Mouse (Mus musculus) c-Kit-positive CD71-positive TER-119-negative erythroid progenitor cells, embryonic 14.5 days (primary cell): Measurements from ENCODE around the gene Dclk2.

Source experiments
- DNase-seq: peaks from one replicate; pipeline ENCODE4 v3.0.0-alpha.2; 2013; ENCODE audit warnings: low read depth

The Dclk2 gene

DNA sequence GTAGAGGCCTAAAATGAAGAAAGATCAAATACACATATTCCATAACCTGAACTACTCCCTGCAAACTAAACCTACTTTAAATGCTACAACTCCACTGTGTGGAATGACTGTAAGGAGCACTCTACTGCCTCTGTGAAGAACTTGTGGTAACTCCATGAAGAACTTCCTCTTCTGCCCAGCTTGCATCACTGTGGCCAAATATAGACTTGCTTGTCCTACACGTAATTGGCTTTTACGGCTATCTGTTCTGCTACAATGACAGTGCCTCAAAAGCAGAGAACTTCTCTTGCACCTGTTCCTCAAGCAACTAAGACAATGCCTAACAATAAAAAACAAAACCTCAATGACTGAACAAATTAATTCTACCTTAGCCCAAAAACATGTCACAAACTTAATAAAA lies 26.2 kb downstream of the Dclk2 start:
- no peak for DNase-seq

- no peak for DNase-seq
These were observed 33.1 kb downstream of the Dclk2 start for GRCm38 (mm10) chr3:86887512-86887911.

DNA sequence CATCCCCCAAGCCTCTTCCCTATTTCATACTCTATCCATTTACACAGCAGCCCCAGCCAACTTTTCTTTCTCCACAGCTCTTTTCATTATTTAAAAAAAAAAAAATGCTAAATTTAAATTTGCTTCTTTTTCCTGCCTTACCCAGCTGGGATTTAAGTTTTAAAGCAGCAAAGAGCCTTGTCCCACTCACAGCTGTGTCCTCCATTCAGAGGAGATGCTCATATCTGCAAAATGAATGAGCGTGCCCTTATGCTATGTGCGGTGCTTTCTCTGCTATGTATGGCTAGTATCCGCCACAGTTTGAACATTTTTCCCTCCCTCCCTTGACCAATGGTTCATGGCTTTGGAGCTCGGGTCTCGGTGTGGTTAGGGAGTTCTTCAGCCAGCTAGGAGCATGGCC lies 35.5 kb downstream of the Dclk2 start:
- no peak for DNase-seq

- no peak for DNase-seq
These were observed 36.2 kb downstream of the Dclk2 start for GRCm38 (mm10) chr3:86884481-86884880.

- no peak for DNase-seq
These were observed 36.7 kb downstream of the Dclk2 start for GRCm38 (mm10) chr3:86883985-86884384.

GRCm38 (mm10) chr3:86875912-86876311 lies 44.7 kb downstream of the Dclk2 start:
- DNase-seq = no peak

GRCm38 (mm10) chr3:86873092-86873600 lies 47.5 kb downstream of the Dclk2 start:
- DNase-seq = no peak

- no peak for DNase-seq
These were observed 49.7 kb downstream of the Dclk2 start for GRCm38 (mm10) chr3:86870952-86871351.

GRCm38 (mm10) chr3:86870411-86870810 lies 50.2 kb downstream of the Dclk2 start:
- no peak for DNase-seq

DNA sequence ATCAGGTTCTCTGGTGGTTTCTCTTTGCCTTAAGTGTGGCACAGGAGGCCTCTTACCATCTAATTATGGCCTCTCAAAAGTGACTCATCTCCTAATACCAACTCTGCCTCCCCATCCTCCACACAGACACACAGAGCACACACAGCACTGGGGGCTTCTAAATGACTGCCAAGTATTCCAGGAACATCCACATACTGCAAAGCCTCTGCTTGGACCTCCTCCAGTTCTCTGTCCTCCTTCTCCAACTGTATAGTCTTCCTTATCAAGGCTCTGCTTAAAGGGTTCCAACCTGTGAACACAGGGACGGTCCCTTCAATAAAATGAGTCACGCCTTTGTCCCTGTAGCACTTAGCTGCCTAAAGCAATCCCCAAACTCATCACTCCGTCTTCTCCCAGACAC lies 51.9 kb downstream of the Dclk2 start:
- no peak for DNase-seq

DNA sequence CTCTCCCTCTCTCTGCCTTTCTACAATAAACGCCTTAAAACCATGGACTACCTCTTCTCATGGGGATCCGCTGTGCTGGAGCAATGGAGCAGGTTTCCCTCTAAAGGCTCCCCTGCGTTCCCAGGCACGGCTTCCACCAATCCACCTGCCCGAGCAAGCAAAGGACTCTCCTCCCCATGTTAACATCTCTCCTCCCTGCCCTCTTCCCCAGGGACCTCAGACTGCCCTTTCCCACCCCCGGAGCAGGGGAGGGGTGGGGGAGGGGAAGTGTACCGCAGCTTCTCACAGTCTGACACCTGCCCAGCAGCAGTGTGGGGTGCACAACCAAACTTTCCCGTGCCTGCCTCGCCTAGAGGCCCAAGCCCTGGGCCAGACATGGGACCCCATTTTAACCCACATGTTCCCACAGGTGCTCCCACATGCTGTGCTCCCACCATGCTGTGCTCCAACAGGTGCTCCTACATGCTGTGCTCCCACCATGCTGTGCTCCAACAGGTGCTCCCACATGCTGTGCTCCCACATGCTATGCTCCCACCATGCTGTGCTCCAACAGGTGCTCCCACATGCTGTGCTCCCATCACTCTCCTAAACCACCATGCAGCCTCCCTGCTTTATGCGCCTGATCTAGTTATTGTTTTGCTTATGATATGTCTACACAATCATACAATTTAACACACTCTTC lies 57.2 kb downstream of the Dclk2 start:
- no peak for DNase-seq

DNA sequence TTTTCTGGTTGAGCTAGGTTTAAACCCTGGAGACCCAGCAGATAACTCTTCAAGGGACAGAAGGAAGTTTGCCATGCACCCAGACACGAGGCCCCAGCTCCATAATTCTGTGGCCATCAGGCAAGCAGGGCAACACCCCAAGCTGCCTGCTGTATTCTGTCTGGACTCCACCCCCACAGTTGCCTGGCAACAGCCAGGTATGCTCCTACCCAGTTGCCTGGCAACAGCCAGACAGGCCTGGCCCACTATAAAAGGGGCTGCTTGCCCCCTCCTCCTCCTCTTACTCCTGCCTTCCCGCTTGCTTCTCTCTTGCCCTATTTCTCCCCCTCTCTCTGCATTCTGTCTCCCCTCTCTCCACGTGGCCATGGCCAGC lies 57.7 kb downstream of the Dclk2 start:
- no peak for DNase-seq

GRCm38 (mm10) chr3:86862245-86862938 lies 58.3 kb downstream of the Dclk2 start:
- no peak for DNase-seq

DNA sequence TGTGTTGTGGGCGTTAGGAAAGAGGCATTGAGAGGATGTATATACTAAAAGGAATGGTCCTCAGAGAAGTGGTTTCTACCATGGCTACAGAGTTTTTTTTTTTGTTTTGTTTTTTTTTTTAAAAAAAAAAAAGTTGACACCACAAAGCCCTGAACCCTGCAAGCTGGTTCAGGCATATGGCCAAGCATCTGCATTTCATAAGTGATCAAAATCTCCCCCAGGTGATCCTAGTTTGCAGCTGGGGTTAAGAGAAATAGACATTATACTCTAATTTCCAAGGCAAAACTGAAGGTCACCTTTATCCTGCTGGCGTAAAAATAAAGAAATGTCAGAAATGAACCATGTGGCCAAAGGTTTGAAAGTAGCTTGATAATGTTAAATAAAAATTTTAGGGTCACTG lies 60.9 kb downstream of the Dclk2 start:
- DNase-seq = no peak

- DNase-seq = no peak
These were observed 62.0 kb downstream of the Dclk2 start for GRCm38 (mm10) chr3:86858699-86859098.

DNA sequence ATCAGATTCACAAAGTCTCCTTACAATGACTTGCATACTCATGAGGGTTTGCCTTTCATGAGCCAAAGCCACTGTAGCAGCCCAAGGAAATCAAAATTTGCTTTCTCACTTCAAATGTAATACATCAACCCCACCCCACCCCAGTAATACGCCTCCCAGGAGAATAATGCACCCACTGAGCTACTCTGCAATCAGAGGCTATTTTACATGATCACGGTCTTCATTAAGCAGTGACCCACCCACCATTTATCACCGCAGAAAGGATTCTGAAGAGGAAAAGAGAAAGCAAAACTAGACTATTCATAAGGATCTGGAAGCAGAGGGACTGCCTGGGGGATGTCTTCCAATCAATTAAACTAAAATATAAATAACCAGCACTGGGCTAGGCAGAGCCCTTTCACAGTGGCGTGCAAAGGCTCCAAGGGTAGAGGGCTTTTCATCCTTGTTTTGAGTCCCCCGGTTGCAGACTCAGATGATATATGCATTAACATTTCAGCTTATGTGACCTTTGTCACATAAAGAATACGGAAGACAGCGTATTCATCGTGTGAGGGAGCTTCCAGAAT lies 62.7 kb downstream of the Dclk2 start:
- DNase-seq = no peak

- no peak for DNase-seq
These were observed 67.8 kb downstream of the Dclk2 start for GRCm38 (mm10) chr3:86852867-86853266.

- no peak for DNase-seq
These were observed 69.5 kb downstream of the Dclk2 start for GRCm38 (mm10) chr3:86851131-86851530.

DNA sequence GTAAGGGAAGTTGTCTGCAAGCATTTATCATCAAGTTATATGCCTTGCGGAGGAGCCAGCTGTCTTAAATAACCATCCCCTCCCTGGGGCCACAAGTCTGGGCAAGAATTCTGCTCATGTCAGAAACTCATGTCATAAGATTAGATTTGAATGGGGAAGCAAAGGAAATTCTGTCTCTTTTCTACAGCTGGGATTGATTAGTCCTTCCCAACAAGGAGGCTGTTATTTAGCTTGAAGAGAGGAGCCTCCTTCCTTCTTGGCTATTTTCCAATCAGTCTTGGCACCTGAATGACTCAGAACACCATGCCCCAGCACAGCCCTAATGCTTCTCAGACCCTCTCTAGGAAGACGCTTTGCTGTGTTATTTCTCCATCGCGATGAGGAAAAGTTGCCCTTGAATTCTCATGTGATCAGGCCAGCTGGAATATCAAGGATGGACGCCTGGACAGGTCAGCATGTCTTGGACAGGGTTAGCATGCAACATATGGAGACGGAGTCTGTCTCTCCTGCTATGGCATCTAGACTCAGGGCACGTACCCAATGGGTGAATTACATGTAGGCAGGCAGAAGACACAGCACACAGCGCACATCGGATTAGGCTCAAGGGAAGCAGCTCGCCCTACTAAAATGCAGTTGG lies 70.1 kb downstream of the Dclk2 start:
- DNase-seq = no peak

GRCm38 (mm10) chr3:86849337-86849736 lies 71.3 kb downstream of the Dclk2 start:
- DNase-seq = no peak

DNA sequence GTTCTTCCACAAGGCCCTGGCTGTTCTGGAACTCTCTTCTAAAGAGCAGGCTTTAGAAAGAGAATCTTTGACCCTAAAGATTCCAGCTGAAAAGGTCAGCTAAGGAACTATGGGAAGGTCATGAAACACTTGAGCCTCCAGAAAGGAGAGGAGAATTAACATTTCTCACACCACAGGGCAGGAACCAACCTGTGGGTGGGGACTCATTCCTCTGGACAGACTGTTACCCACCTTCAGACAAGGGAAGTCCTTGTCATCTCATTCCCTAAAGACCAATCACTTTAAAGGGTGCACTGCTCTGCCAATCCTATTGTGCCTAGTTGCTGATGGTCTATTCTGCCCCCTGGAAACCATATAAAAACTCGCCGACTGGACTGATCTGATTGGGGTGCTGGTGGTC lies 73.1 kb downstream of the Dclk2 start:
- no peak for DNase-seq

- DNase-seq = no peak
These were observed 74.6 kb downstream of the Dclk2 start for GRCm38 (mm10) chr3:86846036-86846435.

GRCm38 (mm10) chr3:86845578-86845977 lies 75.1 kb downstream of the Dclk2 start:
- no peak for DNase-seq
